Mouse (Mus musculus) E14TG2a.4 (cell line): ENCODE measurements around the gene Gprasp1.

Experiments
- CTCF ChIP-seq: conservative IDR thresholded peaks from 2 replicates; pipeline ENCODE4 v1.5.1; 2014; ENCODE audit warnings: low read length
- NANOG ChIP-seq: IDR thresholded peaks from 2 replicates; pipeline ENCODE4 v1.6.1; 2014; ENCODE audit warnings: borderline replicate concordance, low read length, mixed read lengths
- POU5F1 ChIP-seq: IDR thresholded peaks from 2 replicates; pipeline ENCODE4 v1.6.1; 2014; ENCODE audit warnings: low read length, borderline replicate concordance

GRCm38 (mm10) chrX:135725161-135725560 is 17.4 kb upstream of the Gprasp1 start, which contains the start of gene Tmsb15a:
- TF ChIP-seq CTCF: no peak
- no peak for TF ChIP-seq NANOG
- no peak for TF ChIP-seq POU5F1
